Mouse (Mus musculus) lung, postnatal 0 days (tissue): ENCODE measurements around the gene Msx3. TPM values are rescaled to one million over a fixed set of nuclear protein-coding genes. Genes with fewer than 3 reads are reported as not detected.

ENCODE experiments used
- ATAC-seq: fragments of 200-750 bp; cut with Nextera tagmentation; 2 replicates; pipeline ENCODE4 v1.8.0; 2017; ENCODE audit warnings: moderate library complexity
- DNase-seq: peaks from one replicate; pipeline ENCODE4 v3.0.0-alpha.2; 2016; ENCODE audit warnings: low spot score
- H3K27ac ChIP-seq: fragments of 300-500 bp; sonication (generic); 2 replicates; pipeline ENCODE4 v1.5.1; 2014; ENCODE audit warnings: antibody characterized with exemption, mild to moderate bottlenecking, low read length, mixed read lengths
- H3K27me3 ChIP-seq: fragments of 300-500 bp; sonication (generic); replicated peaks from 2 replicates; pipeline ENCODE4 v1.6.1; 2014; ENCODE audit warnings: low read length, mixed read lengths; ENCODE audit not compliant: insufficient read depth
- H3K36me3 ChIP-seq: fragments of 300-500 bp; sonication (generic); 2 replicates; pipeline ENCODE4 v1.6.1; 2014; ENCODE audit warnings: low read length, mixed read lengths; ENCODE audit not compliant: insufficient read depth
- H3K4me1 ChIP-seq: fragments of 300-500 bp; sonication (generic); 2 replicates; pipeline ENCODE4 v1.6.1; 2014; ENCODE audit warnings: antibody characterized with exemption, low read depth, low read length, mixed read lengths; ENCODE audit not compliant: insufficient read depth
- H3K4me2 ChIP-seq: fragments of 300-500 bp; sonication (generic); replicated peaks from 2 replicates; pipeline ENCODE4 v1.6.1; 2014; ENCODE audit warnings: low read depth, mild to moderate bottlenecking, low read length, moderate library complexity, mixed read lengths
- H3K4me3 ChIP-seq: fragments of 300-500 bp; sonication (generic); 2 replicates; pipeline ENCODE4 v1.5.1; 2014; ENCODE audit warnings: low read depth, low read length
- H3K9ac ChIP-seq: fragments of 300-500 bp; sonication (generic); replicated peaks from 2 replicates; pipeline ENCODE4 v1.6.1; 2014; ENCODE audit warnings: low read depth, mild to moderate bottlenecking
- H3K9me3 ChIP-seq: fragments of 300-500 bp; sonication (generic); 2 replicates; pipeline ENCODE4 v1.6.1; 2016; ENCODE audit warnings: low read length, mixed read lengths
- CTCF ChIP-seq: IDR thresholded peaks from 2 replicates; pipeline ENCODE4 v1.5.1; 2016; ENCODE audit warnings: antibody characterized with exemption, mild to moderate bottlenecking
- EP300 ChIP-seq: IDR thresholded peaks from 2 replicates; pipeline ENCODE4 v1.6.1; 2016; ENCODE audit warnings: antibody characterized with exemption, mild to moderate bottlenecking, control low read depth
- WGBS: fragments of 180-500 bp; shearing (Covaris S2); extraction: QIAGEN DNeasy Blood & Tissue Kit; methylation state at CpG from one replicate; pipeline ENCODE4 v1.1.7; 2014; 5-methylcytosine and 5-hydroxymethylcytosine counted together
- polyA plus RNA-seq: library from polyadenylated mRNA; unstranded; fragments of >200 nt; fragmentation: Nextera tagmentation; extraction: Ambion mirVana; gene quantifications from 2 replicates; pipeline ENCODE4 v1.2.1, GENCODE M21; 2015

Gene Msx3
- polyA plus RNA-seq, 1 experiment from 2014 or later, result not detected

GRCm38 (mm10) chr7:140090601-140091000, 41.7 kb upstream of the Msx3 start:
- Histone ChIP-seq H3K4me1 (no peaks in the 10 kb centered on the region), H3K9me3 (no peaks in the 10 kb centered on the region), H3K4me2 (no peak overlapping the region), H3K9ac (no peak overlapping the region), H3K27me3 (no peaks in the 10 kb centered on the region), H3K27ac (no peak overlapping the region), H3K36me3 (no peaks in the 10 kb centered on the region), H3K4me3 (no peak overlapping the region)
- TF ChIP-seq EP300 (no peak), CTCF (no peak)
- ATAC-seq (no peak), DNase-seq (no peak)
- 78% methylated on average over 10 of the region's 10 CpGs for WGBS

GRCm38 (mm10) chr7:140082242-140082678, 33.4 kb upstream of the Msx3 start, which contains the start of gene Caly:
Gene Caly (minus strand): TSS chr7:140082548.
- no peak for ATAC-seq
- Histone ChIP-seq H3K4me3 (no peak within 1 kb of the TSS), H3K27me3 (0 out of 2 replicates have a peak, but pooled peaks cover 21% of the 10 kb centered on the region), H3K27ac (no peak within 1 kb of the TSS), H3K36me3 (no peaks in the 10 kb centered on the region), H3K4me1 (no peaks in the 10 kb centered on the region), H3K9me3 (no peaks in the 10 kb centered on the region), H3K9ac (no peak within 1 kb of the TSS), H3K4me2 (no peak within 1 kb of the TSS)
- peak; percentile 27 for DNase-seq
- TF ChIP-seq EP300 (no peak), CTCF (peak; percentile 57)
- 7% methylated on average over 17 of the region's 18 CpGs for WGBS

GRCm38 (mm10) chr7:140081408-140082241, 32.7 kb upstream of the Msx3 start:
- H3K4me2 ChIP-seq, result no peak overlapping the region

GRCm38 (mm10) chr7:140080503-140081156, 31.7 kb upstream of the Msx3 start:
- 0 out of 2 replicates have a peak, but pooled peaks cover 21% of the 10 kb centered on the region for H3K27me3 ChIP-seq
- WGBS, result 1% methylated on average over 24 of the region's 24 CpGs
- H3K9me3 ChIP-seq, result no peaks in the 10 kb centered on the region
- H3K4me2 ChIP-seq, result no peak overlapping the region
- H3K4me3 ChIP-seq, result no peak overlapping the region
- ATAC-seq (peak; percentile 72), DNase-seq (peak; percentile 69)
- H3K9ac ChIP-seq, result 0 out of 2 replicates have a peak overlapping the region, but pooled peaks have one; percentile 3
- TF ChIP-seq CTCF (no peak), EP300 (no peak)
- H3K36me3 ChIP-seq, result no peaks in the 10 kb centered on the region
- no peak overlapping the region for H3K27ac ChIP-seq
- H3K4me1 ChIP-seq, result no peaks in the 10 kb centered on the region

More at GRCm38 (mm10) chr7:140081408-140082241, 32.7 kb upstream of the Msx3 start:
- TF ChIP-seq EP300, result no peak
- no peak for TF ChIP-seq CTCF
- Histone ChIP-seq H3K27ac (no peak overlapping the region), H3K27me3 (0 out of 2 replicates have a peak, but pooled peaks cover 21% of the 10 kb centered on the region), H3K4me3 (no peak overlapping the region), H3K9me3 (no peaks in the 10 kb centered on the region), H3K36me3 (no peaks in the 10 kb centered on the region), H3K4me1 (no peaks in the 10 kb centered on the region), H3K9ac (no peak overlapping the region)
- ATAC-seq (no peak), DNase-seq (no peak)
- WGBS, result 19% methylated on average over 20 of the region's 20 CpGs

- ATAC-seq (no peak), DNase-seq (peak; percentile 79)
- H3K27me3 ChIP-seq, result 0 out of 2 replicates have a peak, but pooled peaks cover 21% of the 10 kb centered on the region
- no peaks in the 10 kb centered on the region for H3K9me3 ChIP-seq
- no peak overlapping the region for H3K27ac ChIP-seq
- 9% methylated on average over 5 of the region's 5 CpGs for WGBS
- no peak overlapping the region for H3K4me2 ChIP-seq
- TF ChIP-seq EP300 (peak; percentile 27; the same call in 1 of the 2 replicates), CTCF (peak; percentile 88)
- no peaks in the 10 kb centered on the region for H3K36me3 ChIP-seq
- no peaks in the 10 kb centered on the region for H3K4me1 ChIP-seq
- H3K9ac ChIP-seq, result no peak overlapping the region
- no peak overlapping the region for H3K4me3 ChIP-seq
Observed at GRCm38 (mm10) chr7:140078711-140079110, 29.8 kb upstream of the Msx3 start.

GRCm38 (mm10) chr7:140077698-140078097, 28.8 kb upstream of the Msx3 start:
- H3K9me3 ChIP-seq, result no peaks in the 10 kb centered on the region
- 0 out of 2 replicates have a peak, but pooled peaks cover 21% of the 10 kb centered on the region for H3K27me3 ChIP-seq
- WGBS, result 62% methylated on average over 6 of the region's 6 CpGs
- H3K4me3 ChIP-seq, result no peak overlapping the region
- H3K4me2 ChIP-seq, result no peak overlapping the region
- H3K27ac ChIP-seq, result no peak overlapping the region
- ATAC-seq (no peak), DNase-seq (no peak)
- no peak for TF ChIP-seq CTCF
- TF ChIP-seq EP300, result no peak
- no peaks in the 10 kb centered on the region for H3K36me3 ChIP-seq
- no peaks in the 10 kb centered on the region for H3K4me1 ChIP-seq
- no peak overlapping the region for H3K9ac ChIP-seq
